Mouse (Mus musculus): Measurements from ENCODE around the gene 4930568D16Rik. TPM values are rescaled to one million over a fixed set of nuclear protein-coding genes. Genes with fewer than 3 reads are reported as not detected.

Gene 4930568D16Rik
- total RNA-seq, 2 experiments from 2014 or later = not detected

DNA sequence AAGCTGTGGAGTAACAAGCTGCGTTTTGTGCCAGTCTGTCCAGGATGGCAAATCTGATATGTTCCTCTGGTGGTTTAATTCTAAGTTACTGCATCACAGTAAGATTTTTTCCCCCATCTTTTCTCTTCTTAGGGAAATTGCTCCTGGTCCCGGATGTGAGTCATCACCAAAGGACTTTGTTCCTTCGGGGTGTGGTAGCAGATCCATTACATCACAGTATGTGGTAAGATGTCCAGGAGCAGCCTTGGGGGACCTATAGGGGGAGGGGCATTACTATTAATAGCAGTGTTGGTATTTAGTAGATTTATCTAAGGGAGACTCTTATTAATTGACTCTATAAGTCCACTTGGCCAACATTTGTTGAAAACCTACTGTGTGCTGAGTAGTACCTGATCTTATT is 24.9 kb downstream of the 4930568D16Rik start:
- DNase-seq = no peak

DNA sequence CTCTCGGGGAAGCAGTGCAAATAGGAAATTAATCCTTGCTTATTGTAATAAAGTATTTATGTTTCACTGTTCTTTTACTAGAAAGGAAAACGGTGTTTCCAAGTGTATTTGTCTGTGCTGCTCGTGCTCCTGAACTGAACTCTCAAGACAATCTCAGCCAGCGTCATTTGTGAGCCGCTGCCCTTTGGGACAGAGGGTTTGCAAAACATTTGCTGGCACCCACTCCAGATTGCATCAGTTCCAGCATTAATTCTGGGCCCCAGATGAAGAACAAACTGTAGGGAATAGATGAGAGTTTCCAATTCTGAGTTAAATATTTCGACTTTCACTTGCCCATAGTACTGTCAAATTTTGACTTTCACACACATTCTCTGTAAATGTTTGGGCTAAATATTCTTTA is 28.8 kb downstream of the 4930568D16Rik start:
- peak; percentile 61 for DNase-seq

DNA sequence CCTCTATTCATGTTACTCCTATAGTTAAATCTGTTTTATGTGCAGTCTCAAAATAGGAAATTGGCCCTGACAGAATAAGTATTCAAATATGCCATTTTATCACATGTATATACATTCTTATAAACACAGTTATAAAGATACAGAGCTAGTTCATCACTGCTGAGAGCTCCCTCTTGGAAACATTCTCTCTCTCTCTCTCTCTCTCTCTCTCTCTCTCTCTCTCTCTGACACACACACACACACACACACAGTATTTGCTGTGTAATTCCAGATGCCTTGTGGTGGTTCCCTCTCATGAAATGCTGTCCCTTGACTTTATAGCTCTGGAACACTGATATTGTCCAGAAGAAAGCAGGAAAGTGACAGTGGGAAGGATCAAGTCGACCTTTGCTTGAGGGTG is 29.5 kb downstream of the 4930568D16Rik start:
- DNase-seq = no peak

DNA sequence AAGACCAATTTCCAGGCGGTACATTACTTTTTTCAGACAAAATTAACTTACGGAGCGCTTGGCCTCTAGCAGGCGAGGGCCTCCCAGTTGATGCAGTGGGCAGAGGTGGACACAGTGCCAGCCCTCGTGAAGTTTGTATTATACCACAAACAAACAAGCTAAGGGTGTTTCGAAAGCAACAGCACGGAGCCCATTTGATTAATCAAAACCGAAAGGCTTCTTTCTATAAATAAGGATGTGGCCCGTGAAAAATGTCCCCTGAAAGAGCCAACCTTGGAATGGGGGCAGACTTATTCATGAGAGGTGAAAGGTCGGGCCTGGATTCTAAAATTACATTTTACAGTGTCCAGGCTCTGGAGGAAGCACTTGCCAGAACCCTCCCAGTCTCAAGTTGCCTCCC is 30.1 kb downstream of the 4930568D16Rik start:
- peak; percentile 27 for DNase-seq

DNA sequence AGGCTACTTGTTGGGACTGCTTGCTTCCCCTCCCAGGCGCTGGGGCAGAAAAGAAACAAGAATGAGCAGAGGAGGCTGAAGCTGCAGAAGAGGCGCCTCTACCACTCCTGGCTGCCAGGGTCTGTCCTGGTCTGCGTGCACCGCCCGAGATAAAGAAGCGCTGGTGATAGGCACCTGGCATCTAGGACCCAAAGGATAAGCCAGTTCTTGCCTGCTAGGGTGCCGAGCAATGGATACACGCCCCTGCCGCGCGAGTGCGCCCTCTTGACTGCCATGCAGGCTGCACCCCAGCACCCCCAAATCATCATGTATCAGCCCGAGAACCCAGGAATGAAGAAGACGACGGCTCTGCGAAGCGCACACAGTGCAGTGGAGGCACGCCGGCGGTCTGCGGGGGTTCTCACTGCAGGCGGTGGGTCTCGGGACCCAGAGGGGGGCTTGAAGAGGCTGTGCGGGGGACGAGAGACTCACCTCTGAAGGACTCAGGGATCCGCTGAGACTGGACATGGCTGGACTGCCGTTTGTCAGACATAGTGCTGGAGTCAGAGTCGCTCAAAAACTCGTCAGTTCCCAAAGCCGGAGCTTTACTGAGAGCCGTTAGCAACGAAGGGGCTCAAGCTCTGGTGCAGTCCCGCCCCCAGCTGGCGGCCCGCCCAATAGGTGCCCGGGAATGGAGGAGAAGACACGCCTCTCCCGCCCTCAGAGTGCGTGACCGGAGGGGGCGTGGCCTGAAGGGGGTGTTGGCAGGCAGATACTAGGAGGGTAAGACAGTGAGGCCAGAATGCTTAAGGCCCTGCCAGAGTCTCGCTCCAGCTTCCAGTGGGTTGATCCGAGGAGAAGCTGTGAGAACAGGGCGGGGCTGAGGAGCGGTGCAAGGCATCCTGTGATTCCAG is 30.9 kb downstream of the 4930568D16Rik start, which contains the start of gene Stom:
Stom (minus strand) TSS at position 589 of the 893 bp plus-strand sequence.
- DNase-seq = peak; percentile 99

DNA sequence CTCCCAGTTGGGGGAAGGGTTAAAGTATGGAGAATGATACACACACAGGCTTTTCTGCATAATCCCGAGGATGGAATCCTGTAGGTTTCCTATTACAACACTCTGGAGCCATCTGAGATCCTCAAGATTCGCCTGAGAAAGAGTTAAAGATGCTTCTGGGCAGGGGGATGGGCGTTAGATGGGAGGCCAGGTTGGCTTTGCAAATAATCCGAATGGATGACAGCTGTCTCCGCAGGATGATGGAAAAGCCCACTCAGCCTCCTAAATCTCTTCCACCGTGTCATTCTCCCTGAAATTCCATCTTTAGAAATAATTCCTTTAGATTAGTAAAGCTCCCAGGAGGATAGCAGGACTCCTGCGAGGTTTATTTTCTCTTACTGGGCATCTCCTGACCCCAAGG is 31.9 kb downstream of the 4930568D16Rik start:
- no peak for DNase-seq

DNA sequence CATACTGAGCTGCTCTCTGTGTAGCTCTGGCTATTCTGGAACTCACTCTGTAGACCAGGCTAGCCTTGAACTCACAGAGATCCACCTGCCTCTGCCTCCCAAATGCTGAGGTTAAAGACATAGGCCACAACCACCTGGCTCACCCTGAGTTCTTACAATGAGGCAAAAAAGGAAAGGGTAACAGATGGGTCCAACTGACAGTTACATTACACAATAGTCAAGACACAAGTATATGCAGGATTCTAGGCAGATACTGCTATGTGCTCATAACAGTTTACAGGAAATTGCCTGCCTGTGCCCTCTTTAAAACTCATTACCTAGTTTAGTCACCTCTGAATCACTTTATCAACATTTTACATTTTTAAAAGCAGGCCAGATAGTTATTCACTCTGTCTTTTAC is 33.9 kb downstream of the 4930568D16Rik start:
- DNase-seq = no peak

DNA sequence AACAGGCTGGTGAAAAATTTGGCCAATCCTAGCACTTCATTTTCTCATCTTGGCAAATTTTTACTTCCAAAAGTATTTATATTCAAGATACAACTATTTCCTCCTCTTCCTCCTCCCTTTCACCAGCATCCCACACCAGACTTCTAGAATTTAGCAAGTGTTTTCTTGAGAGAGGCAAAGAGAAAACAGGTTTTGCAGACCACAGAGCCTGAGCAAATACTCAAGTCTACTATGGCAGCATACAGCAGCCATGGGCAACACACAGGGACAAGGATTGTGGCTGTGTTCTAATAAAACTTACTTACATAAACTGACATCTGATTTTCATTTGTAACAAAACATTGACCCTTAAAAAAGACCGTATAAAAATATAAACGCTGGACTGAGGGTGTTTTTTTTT is 36.3 kb downstream of the 4930568D16Rik start:
- DNase-seq = no peak

DNA sequence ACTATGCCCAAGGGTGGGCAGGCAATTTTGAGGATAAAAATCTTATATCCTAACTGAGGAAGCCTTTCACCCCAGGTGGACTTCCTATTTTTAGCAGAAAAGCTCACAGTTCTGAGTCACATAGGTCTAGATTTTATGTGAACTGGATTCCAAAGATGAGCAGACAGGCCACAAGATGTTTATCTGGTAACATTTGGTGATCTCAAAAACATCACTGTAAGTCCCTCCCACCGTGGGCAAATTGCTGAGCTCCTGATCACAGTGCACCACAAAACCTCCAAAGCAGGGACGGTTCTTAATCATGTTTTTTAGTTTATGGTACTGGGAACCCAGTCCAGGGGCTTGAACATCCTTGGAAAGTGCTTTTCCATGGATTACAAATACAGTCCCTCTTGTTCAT is 38.5 kb downstream of the 4930568D16Rik start:
- DNase-seq = no peak

DNA sequence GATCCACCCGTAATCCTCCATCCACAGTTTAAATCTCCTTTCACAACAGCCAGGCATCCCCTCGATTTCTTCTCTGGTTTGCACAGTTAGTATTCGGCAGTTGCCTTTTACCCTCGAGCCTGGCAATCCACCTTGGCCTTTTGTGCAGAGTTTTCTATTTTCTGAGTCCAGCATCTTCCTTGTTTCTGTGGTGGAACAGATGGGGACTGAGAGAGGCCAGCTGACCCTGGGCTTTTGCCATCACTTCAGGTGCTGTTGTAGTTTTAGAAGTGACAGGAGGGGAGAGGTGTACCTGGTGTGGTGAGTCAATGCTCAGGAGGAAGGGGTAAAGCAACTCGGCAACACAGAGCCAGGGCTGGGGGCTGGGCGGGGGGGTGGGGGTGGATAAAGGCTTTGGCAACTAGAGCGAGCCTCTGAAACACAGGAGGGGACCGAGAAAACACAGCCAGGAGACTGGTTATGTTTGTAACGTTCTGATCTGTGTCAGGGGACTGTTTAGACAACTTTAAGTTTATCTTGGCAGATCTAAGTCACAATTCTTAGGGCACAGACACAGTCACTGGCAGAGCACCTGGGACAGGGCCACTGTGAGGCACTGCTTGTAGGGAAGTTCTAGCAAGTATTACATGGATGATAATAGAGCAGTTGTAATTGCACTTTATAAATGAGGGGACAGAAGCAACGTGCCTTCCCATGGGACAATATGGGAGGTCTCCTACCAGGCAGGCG is 39.3 kb downstream of the 4930568D16Rik start:
- DNase-seq = no peak

DNA sequence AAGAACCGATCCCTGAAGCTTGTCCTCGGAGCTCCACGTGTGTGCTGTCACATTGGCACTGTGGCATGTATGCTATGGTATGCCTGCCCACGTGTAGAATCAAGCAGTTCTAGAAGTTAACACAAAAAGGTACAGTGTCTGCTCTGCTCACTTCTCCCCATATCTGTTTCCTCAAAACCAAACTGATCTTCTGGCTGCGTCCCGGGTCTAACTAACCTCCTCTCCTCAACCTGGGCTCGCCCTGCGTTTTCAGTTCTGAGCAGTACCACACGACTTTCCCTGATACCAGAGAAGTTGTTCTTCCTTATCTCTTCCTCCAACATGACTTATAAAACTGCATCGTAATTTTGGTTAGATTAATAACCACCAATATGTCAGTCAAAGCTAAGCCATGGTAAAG is 39.9 kb downstream of the 4930568D16Rik start:
- no peak for DNase-seq

DNA sequence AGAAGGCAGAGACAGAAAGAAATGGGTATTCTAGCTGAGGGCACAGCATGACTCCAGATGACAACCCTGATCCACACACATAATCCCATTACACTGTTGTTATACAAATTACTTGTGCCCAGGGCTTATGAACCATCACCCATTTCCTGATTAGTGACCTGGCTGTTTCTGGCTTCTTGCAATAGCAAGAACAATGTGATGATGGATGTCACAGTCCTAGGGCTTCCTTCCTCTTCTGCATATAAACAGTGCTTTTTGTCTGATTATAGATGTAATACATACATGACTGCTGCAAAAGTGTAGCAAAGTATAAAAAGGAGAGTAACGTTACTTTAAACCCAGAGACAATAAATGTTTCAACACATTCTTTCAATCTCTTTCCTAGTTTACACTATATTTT is 40.6 kb downstream of the 4930568D16Rik start:
- no peak for DNase-seq

DNA sequence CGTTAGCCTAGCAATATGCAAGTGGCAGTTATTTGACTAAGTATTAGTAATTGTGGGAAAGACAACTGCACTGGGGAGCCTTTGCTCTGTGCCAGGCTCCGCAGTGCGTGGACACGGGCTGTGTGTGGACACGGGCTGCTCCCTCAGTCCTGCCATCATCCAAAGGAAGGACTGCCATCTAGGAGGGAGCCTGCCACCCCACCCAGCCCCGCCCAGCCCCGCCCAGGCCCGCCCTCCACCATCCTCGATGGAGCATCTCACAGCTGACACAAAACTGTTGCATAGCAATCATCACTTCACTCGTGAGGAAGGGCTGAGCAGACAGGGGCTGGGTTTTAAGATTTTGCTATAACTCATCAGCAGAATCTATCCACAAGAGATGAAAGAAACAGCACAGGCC is 41.6 kb downstream of the 4930568D16Rik start:
- no peak for DNase-seq

DNA sequence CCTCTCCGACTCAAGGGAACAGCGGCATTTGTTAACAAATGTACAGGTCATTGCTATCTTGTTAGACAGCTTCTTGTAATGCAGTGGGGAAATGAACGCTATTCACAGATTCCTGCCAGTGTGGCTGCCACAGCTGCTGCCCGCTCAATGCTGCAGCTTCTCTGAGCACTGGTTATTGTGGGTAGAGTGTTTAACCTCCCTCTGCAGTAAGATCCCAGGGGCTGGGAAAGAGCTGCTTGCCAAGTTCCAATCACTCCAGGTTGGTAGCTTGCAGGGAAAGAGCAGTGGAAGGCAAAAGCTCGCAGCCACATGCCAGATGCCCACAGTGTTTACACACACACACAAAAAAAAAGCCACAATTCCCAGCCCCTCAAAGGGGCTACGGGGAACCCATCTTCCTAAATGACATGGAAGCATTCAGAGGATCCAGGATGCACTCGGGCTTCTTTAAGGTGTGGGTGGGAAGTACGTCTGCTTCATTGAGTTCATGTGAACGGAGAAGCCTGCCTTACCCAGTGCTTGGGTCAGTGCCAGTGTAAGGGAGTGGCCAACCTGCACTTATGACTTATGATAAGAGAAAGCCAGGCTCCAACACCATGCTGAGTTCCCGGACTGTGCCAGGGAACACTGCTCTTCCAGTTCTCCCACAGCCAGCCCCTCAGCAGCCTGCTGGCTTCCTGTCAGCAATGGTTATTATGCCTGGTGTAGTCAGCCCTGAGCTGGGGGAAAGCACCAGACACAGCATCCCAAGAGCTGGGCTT is 44.9 kb downstream of the 4930568D16Rik start:
- DNase-seq = no peak

DNA sequence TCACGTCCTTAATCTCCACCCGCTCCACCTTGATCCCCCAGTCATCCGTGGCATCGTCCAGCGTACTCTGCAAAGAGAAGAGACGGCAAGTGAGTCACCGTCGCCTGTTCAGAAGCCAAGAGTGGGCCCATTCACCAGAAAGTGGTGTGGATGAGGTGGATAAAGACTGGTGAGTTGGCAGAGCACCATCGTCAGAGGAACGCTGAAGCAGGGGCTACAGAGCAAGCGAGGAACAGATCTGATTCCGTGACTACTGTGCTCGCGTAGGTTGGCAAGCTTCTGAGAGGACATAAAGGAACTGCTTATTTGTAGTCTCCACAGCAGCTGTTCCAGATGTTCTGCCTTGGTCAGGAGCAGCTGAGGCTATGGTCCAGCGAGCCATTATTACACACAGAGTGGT is 47.1 kb downstream of the 4930568D16Rik start:
- no peak for DNase-seq

DNA sequence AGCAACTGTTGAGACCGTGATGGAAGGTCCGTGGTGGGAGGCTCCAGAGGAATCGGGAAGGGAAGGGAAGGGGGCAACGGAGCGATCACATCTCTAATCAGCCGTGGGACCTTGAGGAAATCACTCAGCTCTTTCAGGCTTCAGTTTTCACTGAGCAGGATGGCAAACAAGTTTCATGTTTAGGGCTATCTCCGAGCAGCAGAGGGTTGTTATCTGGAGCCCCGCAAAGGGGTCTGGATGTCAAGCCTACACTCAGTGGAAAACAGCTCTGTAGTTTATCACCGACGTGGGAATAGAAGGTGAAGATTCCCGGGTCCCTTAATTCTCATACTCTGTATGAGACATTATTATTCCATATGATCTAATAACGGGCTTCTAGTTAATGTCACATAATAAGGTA is 49.1 kb downstream of the 4930568D16Rik start:
- DNase-seq = no peak

DNA sequence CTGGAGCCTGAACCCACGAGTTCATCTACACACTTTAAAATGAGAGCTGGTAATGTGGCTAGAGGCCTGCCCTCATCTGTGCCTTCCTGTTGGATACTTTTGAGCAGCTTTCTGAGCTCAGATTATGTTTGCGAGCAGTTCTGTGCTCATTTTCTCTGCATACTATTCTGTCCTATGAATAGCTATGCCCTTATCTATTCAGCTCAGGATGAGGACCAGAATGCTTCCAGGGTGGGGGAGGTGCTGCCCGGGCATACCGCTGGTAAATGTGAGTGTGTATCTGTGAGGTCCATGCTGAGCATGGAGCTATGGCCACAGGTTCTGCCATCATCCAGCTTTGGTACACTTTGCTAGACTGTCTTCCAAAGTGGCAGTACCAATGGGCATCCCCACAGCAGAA is 49.9 kb downstream of the 4930568D16Rik start:
- no peak for DNase-seq

DNA sequence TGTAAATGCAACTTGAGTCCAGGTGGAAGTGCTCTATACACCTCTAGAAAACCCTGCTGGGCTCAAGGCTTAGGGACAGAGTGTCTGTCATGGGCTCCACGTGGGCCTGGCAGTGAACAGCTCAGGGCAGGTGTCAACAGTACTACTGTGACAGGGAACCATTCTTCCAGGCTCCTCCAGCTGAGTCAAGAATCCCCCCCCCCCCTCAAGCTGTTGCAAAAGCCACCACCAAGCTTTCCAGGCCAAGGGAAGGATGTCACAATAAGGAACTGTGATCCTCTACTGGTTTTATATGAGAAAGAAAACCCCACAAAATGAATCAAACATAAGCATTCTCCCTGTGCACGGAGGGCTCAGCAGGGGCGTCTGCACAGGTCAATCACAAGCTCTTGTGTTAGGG is 53.2 kb downstream of the 4930568D16Rik start:
- DNase-seq = no peak

DNA sequence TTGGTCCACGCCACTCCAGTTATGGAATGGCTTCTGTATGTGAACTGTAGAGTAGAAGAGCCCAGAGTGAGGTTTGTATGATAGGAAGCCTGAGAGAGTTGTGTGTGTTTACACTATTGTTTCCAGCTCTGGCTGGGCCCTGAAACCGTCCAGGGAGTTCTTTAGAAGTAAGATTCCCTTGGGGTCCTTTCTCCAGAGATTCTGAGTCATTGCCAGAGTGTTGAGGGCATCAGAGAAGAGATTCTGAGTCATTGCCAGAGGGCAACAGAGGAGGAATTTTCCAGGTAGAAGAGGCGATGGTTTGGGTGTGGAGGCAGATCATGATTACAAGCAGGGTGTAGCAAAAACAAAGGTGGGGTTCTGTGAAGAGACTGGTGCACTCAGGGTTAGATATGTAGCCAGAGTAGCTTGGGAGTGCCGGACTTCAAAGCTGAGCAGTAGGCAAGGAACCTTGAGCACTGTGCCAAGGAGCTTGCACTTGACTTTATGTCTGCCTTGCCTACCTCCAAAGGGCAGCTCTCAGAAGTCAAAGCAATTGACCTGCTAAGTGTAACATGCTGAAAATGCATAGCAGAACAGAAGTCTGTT is 57.5 kb downstream of the 4930568D16Rik start:
- no peak for DNase-seq

DNA sequence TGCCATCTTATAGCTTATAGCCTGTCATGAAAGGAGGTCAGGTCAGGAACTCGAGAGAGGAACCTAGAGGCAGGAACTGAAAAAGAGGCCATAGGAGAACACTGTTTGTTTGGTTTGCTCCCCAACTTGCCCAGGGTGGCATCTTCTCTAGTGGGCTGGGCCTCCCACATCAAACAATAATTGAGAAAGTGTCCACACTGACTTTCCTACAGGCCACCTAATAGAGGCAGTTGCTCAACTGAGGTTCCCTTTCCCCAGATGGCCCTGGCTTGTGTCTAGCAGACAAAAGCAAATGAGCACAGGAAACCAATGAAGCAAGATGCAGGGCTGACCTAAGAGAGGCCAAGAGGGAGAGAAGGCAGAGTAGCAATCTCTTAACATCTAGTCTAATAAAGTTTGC is 59.4 kb downstream of the 4930568D16Rik start:
- no peak for DNase-seq
